Mouse (Mus musculus) brown adipose tissue, adult 24 weeks (tissue): ENCODE data around the gene Ulk1. TPM values are rescaled to one million over a fixed set of nuclear protein-coding genes. Genes with fewer than 3 reads are reported as not detected.
"Not testable (repeated sequence)": the region's sequence is repeated elsewhere in the genome, so short reads cannot be mapped to it uniquely, and the experiment has no call there.

Source experiments
- H3K27ac ChIP-seq: fragments of 200-500 bp; replicated peaks from 2 replicates; pipeline ENCODE4 v1.5.1; 2012; ENCODE audit warnings: low read depth, mild to moderate bottlenecking, low read length
- H3K4me1 ChIP-seq: fragments of 200-500 bp; 2 replicates; pipeline ENCODE4 v1.6.1; 2012; ENCODE audit warnings: low read length, mixed read lengths; ENCODE audit not compliant: control insufficient read depth, insufficient read depth, insufficient read length
- H3K4me3 ChIP-seq: fragments of 200-500 bp; 2 replicates; pipeline ENCODE4 v1.5.1; 2012; ENCODE audit warnings: low read depth, mild to moderate bottlenecking, low read length, moderate library complexity; ENCODE audit not compliant: insufficient read depth
- polyA plus RNA-seq: library from polyadenylated mRNA; stranded (reverse); fragments of >200 nt; gene quantifications from 2 replicates; pipeline ENCODE4 v1.2.4, GENCODE M21; 2012; ENCODE audit not compliant: missing spikeins, insufficient read depth, insufficient read length

Gene Ulk1
- polyA plus RNA-seq = 21.5 and 22.9 TPM in 2 replicates

GRCm38 (mm10) chr5:110809667-110810325 lies at the start of gene Ulk1:
Gene Ulk1 (minus strand): TSS chr5:110810097.
- Histone ChIP-seq H3K4me3 (peak within 1 kb of the TSS; percentile 94), H3K27ac (peak within 1 kb of the TSS; percentile 69)

DNA sequence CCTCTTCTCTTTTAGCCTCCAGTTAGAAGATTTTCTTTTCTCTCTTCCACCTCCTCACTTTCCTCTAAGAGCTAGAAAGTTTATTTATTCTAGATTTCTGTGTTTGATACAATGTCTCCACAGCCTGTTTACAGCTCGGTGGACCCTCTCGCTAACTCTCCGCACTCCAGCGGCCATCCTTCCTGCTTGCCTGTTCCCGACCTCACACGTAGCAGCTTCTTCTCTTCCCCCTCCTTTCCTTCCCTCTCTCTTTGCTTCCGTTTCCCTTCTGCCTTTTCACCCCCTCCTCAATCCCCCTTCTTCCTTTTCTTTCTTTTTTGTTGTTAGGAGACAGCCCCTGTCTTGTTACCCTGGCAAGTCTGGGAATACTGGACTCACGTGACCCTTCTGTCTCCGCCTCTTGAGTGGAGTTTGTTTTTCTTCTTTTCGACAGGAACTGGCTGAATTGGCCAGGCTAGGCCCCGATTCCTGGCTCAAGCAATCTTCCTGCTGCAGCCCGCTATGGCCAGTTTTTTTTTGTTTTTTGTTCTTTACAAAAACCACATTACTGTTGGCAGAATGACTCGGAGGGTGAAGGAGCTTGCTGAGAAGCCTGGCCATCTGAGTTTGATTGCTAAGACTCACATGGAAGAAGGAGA lies 49.2 kb upstream of the Ulk1 start:
- Histone ChIP-seq H3K4me1 (peaks cover 11% of the 10 kb centered on the region; the same call in 1 of the 2 replicates), H3K4me3 (peak overlapping the region; percentile 77), H3K27ac (peak overlapping the region; percentile 100)

More at GRCm38 (mm10) chr5:110809667-110810325, at the start of gene Ulk1:
- peaks cover 10% of the 10 kb centered on the region for H3K4me1 ChIP-seq

- Histone ChIP-seq H3K27ac (peak overlapping the region; percentile 100), H3K4me3 (no peak overlapping the region), H3K4me1 (peaks cover 11% of the 10 kb centered on the region; the same call in 1 of the 2 replicates)
Measured at GRCm38 (mm10) chr5:110857091-110857490, 47.2 kb upstream of the Ulk1 start.

DNA sequence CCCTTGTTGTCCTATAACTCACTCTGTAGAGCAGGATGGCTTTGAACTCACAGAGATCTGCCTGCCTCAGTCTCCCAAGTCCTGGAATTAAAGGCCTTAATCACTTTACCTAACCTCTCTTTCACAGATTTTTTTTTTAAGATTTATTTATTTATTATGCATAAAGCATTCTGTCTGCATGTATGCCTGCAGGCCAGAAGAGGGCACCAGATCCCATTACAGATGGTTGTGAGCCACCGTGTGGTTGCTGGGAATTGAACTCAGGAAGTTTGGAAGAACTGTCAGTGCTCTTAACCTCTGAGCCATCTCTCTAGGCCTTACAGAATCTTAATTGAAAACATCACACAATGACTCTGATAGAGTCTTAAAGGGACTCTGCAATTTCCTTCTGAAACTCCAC lies 43.1 kb upstream of the Ulk1 start:
- Histone ChIP-seq H3K4me3 (no peak overlapping the region), H3K27ac (no peak overlapping the region), H3K4me1 (peaks cover 7% of the 10 kb centered on the region; the same call in 1 of the 2 replicates)

DNA sequence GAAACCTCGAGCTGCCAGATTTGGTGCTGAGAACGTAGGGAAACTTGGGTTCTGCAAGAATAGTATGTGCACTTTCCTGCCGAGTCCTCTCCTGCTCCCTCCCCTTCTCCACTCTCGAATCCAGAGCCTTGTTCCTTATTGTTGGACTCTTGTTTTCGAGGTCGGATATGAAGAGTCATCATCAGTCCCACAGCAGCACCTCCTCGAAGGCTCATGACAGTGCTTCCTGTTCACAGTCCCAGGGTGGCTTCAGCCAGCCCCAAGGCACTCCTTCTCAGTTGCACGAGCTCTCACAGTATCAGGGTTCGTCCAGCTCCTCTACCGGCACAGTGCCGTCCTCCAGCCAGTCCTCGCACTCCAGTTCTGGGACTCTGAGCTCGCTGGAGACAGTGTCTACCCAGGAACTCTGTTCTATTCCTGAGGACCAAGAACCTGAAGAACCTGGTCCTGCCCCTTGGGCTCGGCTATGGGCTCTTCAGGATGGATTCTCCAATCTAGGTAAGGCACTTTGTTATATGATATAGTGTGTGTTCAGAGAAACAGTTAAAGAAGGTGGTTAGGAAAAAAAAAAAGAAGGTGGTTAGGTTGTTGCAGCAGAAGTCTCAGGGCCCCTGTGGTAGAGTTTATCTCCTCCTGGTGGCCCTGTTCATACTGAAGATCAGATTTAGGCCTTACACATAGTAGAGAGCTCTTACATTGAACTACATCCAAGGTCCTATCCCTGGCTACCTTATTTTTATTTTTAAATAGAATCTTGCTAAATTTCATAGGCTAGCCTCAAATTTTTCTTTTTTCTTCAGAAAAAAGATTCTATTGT lies 31.4 kb upstream of the Ulk1 start:
- Histone ChIP-seq H3K4me1 (no peaks in the 10 kb centered on the region), H3K4me3 (no peak overlapping the region), H3K27ac (no peak overlapping the region)

GRCm38 (mm10) chr5:110840465-110840864 lies 30.6 kb upstream of the Ulk1 start:
- no peaks in the 10 kb centered on the region for H3K4me1 ChIP-seq
- H3K27ac ChIP-seq = peak overlapping the region; percentile 6; the same call in 1 of the 2 replicates
- peak overlapping the region; percentile 68 for H3K4me3 ChIP-seq

DNA sequence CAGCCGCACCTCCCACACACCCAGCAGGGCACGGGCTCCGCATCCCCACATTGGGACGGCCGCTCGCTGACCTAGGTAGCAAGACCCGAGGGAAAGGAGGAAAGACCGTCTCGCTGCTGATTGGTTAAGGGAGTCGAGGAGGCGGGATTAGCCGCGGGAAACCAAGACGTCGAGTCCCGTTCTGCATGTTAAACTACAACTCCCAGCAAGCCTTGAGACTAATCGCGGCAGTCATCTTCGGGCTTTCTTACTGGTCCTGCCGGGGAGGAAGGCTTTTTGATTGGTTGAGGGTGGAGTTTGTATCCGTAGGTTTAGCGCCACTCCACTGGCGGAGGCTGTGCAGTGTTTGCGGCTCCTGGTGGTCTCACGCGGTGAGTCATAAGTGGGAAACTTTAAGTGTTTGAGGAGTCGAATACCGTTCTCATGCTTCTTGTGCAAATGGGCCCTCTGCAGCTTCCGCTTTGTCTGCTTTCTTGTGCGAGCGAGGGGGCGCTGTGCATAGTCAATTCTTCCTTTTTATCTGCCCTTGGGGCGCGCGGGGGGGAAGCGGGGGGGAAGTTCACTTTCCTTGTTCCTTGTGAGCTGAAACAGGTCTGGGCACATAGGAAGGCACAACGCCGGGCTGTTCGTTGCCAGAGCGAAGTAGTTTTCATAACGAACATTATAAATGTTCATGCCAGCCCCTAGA lies 29.9 kb upstream of the Ulk1 start, which contains the start of the genes Hscb and Chek2:
TSS of gene Hscb (minus strand) at position 100 of the 688 bp plus-strand sequence.
TSS of gene Chek2 (plus strand) at position 302 of the 688 bp plus-strand sequence.
- Histone ChIP-seq H3K4me1 (no peaks in the 10 kb centered on the region), H3K27ac (peak within 1 kb of the TSS; percentile 33)

DNA sequence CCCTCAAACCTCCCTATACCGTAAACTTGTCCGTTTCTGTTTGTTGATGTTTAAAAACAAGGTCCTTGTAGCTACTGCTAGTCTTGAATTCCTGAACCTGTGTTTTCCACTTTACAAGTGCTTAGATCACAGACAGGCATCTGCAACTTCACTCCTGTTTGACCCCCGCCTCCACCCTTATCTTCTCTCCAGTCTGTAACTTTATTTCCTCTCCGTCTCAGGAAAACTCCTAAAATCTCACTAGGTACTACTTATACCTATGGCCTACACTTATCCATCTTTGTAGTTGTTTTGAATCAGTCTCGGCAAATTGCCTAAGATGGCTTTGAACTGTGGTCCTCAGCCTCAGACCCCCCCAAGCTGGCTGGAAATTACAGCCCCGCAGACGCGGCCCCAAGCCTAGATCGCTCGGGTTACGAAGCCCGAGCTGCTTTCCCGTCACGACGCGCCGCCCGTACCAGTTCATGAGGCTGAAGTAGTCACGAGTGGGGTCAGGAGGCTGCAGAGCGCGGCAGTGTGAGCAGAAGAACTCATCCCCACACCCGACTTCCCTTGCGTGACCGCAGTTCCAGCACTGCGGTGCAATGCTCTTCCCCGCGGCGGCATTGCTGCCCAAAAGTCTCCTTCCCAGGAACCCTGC lies 29.3 kb upstream of the Ulk1 start:
- no peaks in the 10 kb centered on the region for H3K4me1 ChIP-seq
- peak overlapping the region; percentile 73 for H3K4me3 ChIP-seq

More for the DNA sequence above, 29.9 kb upstream of the Ulk1 start, which contains the start of the genes Hscb and Chek2:
- H3K4me3 ChIP-seq = peak within 1 kb of the TSS; percentile 73

GRCm38 (mm10) chr5:110838016-110838415 lies 28.1 kb upstream of the Ulk1 start:
- H3K4me3 ChIP-seq, H3K27ac ChIP-seq, H3K4me1 ChIP-seq: not testable (repeated sequence)

More for the DNA sequence above, 29.3 kb upstream of the Ulk1 start:
- H3K27ac ChIP-seq = peak overlapping the region; percentile 33

- Histone ChIP-seq H3K27ac (no peak overlapping the region), H3K4me1 (no peaks in the 10 kb centered on the region), H3K4me3 (no peak overlapping the region)
Measured at GRCm38 (mm10) chr5:110835959-110836358, 26.1 kb upstream of the Ulk1 start.

DNA sequence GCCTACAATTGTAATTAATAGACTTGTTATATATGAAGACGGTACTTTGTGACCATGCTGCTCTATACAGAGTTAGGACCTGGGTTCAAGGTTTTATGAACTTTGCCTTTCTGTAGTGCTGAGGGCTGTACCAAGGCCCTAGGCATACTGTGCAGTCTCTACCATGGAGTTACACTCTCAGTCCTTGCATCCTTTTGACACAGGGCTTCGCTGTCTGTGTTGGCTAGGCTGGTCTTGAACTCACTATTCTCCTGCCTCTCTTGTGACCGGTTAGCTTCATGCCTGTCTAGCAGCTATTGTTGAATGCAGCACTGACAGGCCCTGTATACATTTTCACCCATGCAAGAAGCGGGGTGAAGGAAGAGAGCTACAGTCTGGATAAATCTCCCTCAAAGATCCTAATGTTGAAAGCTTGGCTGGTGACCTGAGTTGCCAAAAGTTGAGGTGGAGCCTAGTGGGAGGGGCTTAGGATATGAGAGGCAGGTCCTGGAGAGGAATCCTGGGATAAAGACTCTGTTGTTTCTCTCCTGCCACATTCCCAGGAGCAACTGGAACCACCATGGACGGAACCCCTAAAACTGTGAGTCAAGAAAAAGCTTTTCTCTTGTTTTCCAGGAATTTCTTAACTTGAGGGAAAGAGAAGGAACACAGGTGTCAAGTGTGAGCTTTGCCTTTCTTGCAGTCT lies 21.3 kb upstream of the Ulk1 start:
- Histone ChIP-seq H3K4me3 (no peak overlapping the region), H3K4me1 (no peaks in the 10 kb centered on the region), H3K27ac (no peak overlapping the region)

GRCm38 (mm10) chr5:110827576-110827975 lies 17.7 kb upstream of the Ulk1 start:
- H3K4me1 ChIP-seq = no peaks in the 10 kb centered on the region
- H3K4me3 ChIP-seq = no peak overlapping the region
- no peak overlapping the region for H3K27ac ChIP-seq

DNA sequence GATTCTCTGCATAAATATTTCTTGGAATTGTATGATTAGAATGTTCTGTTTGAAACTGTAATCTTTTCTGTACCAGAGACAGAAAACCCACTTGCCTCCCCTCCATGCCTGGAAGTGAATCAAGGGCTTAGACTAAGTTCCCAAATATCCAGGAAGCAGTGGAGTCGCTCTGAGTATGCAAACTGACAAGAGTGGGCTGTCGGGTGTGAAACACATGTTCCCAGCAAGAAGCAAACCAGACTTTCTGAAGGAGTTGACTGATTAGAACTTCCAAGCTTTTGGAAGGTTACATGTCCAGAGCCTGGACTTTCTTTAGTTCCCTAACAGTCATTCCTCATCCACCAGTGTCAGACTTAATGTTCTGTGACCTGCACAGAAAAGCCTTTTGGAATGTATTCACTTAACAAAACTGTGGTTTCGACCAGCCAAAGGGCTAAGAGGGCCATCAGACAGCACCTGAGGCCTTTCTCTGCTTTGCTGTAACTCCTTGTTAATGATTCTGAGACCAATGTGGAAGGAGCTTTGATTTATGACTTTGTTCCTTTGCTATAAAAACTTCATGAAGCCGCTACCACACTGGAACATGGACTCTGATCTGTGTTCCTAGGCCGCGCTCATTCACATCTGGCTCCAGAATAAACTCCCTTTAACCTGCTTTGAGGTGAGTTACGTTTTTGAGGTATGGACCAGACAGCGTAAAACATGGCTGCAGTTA lies 17.0 kb upstream of the Ulk1 start:
- no peak overlapping the region for H3K27ac ChIP-seq
- no peaks in the 10 kb centered on the region for H3K4me1 ChIP-seq
- no peak overlapping the region for H3K4me3 ChIP-seq
